Mouse (Mus musculus) heart, embryonic 15.5 days (tissue): ENCODE results near the gene Fam166a. TPM values are rescaled to one million over a fixed set of nuclear protein-coding genes. Genes with fewer than 3 reads are reported as not detected.

Experiments
- ATAC-seq: fragments of 200-750 bp; cut with Nextera tagmentation; replicated peaks from 2 replicates; pipeline ENCODE4 v1.8.0; 2017; ENCODE audit warnings: low read depth, moderate TSS enrichment; ENCODE audit not compliant: insufficient number of reproducible peaks, insufficient read depth, low FRiP score
- H3K27ac ChIP-seq: fragments of 300-500 bp; sonication (generic); 2 replicates; pipeline ENCODE4 v1.5.1; 2015; ENCODE audit warnings: mild to moderate bottlenecking, inconsistent platforms
- H3K27me3 ChIP-seq: fragments of 300-500 bp; sonication (generic); 2 replicates; pipeline ENCODE4 v1.6.1; 2015; ENCODE audit warnings: inconsistent platforms
- H3K36me3 ChIP-seq: fragments of 300-500 bp; sonication (generic); 2 replicates; pipeline ENCODE4 v1.6.1; 2015; ENCODE audit warnings: mild to moderate bottlenecking, inconsistent platforms
- H3K4me1 ChIP-seq: fragments of 300-500 bp; sonication (generic); replicated peaks from 2 replicates; pipeline ENCODE4 v1.6.1; 2015; ENCODE audit warnings: inconsistent platforms
- H3K4me2 ChIP-seq: fragments of 300-500 bp; sonication (generic); 2 replicates; pipeline ENCODE4 v1.6.1; 2015; ENCODE audit warnings: inconsistent platforms, mild to moderate bottlenecking, moderate library complexity
- H3K4me3 ChIP-seq: fragments of 300-500 bp; sonication (generic); 2 replicates; pipeline ENCODE4 v1.5.1; 2015; ENCODE audit warnings: mild to moderate bottlenecking, inconsistent platforms
- H3K9ac ChIP-seq: fragments of 300-500 bp; sonication (generic); 2 replicates; pipeline ENCODE4 v1.6.1; 2015; ENCODE audit warnings: mild to moderate bottlenecking, inconsistent platforms
- H3K9me3 ChIP-seq: fragments of 300-500 bp; sonication (generic); replicated peaks from 2 replicates; pipeline ENCODE4 v1.6.1; 2016; ENCODE audit warnings: inconsistent platforms
- WGBS: fragments of 180-500 bp; shearing (Covaris S2); methylation state at CpG from one replicate; pipeline ENCODE4 v1.1.7; 2015; ENCODE audit warnings: mixed read lengths; 5-methylcytosine and 5-hydroxymethylcytosine counted together
- polyA plus RNA-seq: library from polyadenylated mRNA; unstranded; fragments of >200 nt; fragmentation: Nextera tagmentation; extraction: Ambion mirVana; gene quantifications from 2 replicates; pipeline ENCODE4 v1.2.1, GENCODE M21; 2015

Gene Fam166a
- polyA plus RNA-seq, 1 experiment from 2014 or later, result 0.57 TPM

GRCm38 (mm10) chr2:25203631-25204214 lies 14.8 kb upstream of the Fam166a start:
- Histone ChIP-seq H3K9ac (no peak overlapping the region), H3K4me1 (no peaks in the 10 kb centered on the region), H3K4me3 (no peak overlapping the region), H3K36me3 (peaks cover 87% of the 10 kb centered on the region), H3K4me2 (no peak overlapping the region), H3K9me3 (no peaks in the 10 kb centered on the region), H3K27ac (no peak overlapping the region), H3K27me3 (no peaks in the 10 kb centered on the region)
- no peak for ATAC-seq
- 62% methylated on average over 4 of the region's 4 CpGs for WGBS

GRCm38 (mm10) chr2:25207593-25207992 lies 11.0 kb upstream of the Fam166a start:
- 86% methylated on average over 1 of the region's 1 CpGs for WGBS
- no peaks in the 10 kb centered on the region for H3K27me3 ChIP-seq
- H3K27ac ChIP-seq, result no peak overlapping the region
- no peak overlapping the region for H3K9ac ChIP-seq
- peaks cover 58% of the 10 kb centered on the region for H3K36me3 ChIP-seq
- H3K9me3 ChIP-seq, result no peaks in the 10 kb centered on the region
- H3K4me2 ChIP-seq, result no peak overlapping the region
- H3K4me1 ChIP-seq, result peaks cover 20% of the 10 kb centered on the region
- no peak for ATAC-seq
- no peak overlapping the region for H3K4me3 ChIP-seq

- Histone ChIP-seq H3K4me1 (peaks cover 20% of the 10 kb centered on the region), H3K4me3 (peak overlapping the region; percentile 63), H3K27ac (peak overlapping the region; percentile 88), H3K36me3 (peaks cover 27% of the 10 kb centered on the region), H3K4me2 (peak overlapping the region; percentile 75), H3K9me3 (no peaks in the 10 kb centered on the region), H3K9ac (peak overlapping the region; percentile 80), H3K27me3 (0 out of 2 replicates have a peak, but pooled peaks cover 11% of the 10 kb centered on the region)
- 1% methylated on average over 24 of the region's 24 CpGs for WGBS
- 0 out of 2 replicates have a peak, but pooled peaks have one; percentile 5 for ATAC-seq
These were observed 7.9 kb upstream of the Fam166a start for GRCm38 (mm10) chr2:25210686-25211085.

GRCm38 (mm10) chr2:25211121-25211670 lies 7.3 kb upstream of the Fam166a start, which contains the start of gene Nelfb:
Gene Nelfb, minus strand, starts transcription at chr2:25211489.
- Histone ChIP-seq H3K27ac (peak within 1 kb of the TSS; percentile 88), H3K4me1 (peaks cover 20% of the 10 kb centered on the region), H3K4me2 (peak within 1 kb of the TSS; percentile 75), H3K36me3 (peaks cover 22% of the 10 kb centered on the region), H3K9me3 (no peaks in the 10 kb centered on the region), H3K27me3 (0 out of 2 replicates have a peak, but pooled peaks cover 11% of the 10 kb centered on the region), H3K4me3 (peak within 1 kb of the TSS; percentile 63), H3K9ac (peak within 1 kb of the TSS; percentile 80)
- ATAC-seq, result peak; percentile 92
- under 1% methylated on average over 44 of the region's 44 CpGs for WGBS

GRCm38 (mm10) chr2:25213266-25213865 lies 5.2 kb upstream of the Fam166a start:
- no peak for ATAC-seq
- Histone ChIP-seq H3K27ac (no peak overlapping the region), H3K36me3 (peaks cover 6% of the 10 kb centered on the region; the same call in 1 of the 2 replicates), H3K27me3 (0 out of 2 replicates have a peak, but pooled peaks cover 11% of the 10 kb centered on the region), H3K4me1 (peaks cover 20% of the 10 kb centered on the region), H3K4me2 (no peak overlapping the region), H3K4me3 (no peak overlapping the region), H3K9ac (no peak overlapping the region), H3K9me3 (no peaks in the 10 kb centered on the region)
- 55% methylated on average over 23 of the region's 23 CpGs for whole genome bisulfite sequencing

- 63% methylated on average over 3 of the region's 3 CpGs for WGBS
- H3K36me3 ChIP-seq, result no peaks in the 10 kb centered on the region
- no peak for ATAC-seq
- no peaks in the 10 kb centered on the region for H3K9me3 ChIP-seq
- no peak within 1 kb of the TSS for H3K27ac ChIP-seq
- peaks cover 16% of the 10 kb centered on the region for H3K4me1 ChIP-seq
- 0 out of 2 replicates have a peak, but pooled peaks cover 11% of the 10 kb centered on the region for H3K27me3 ChIP-seq
- H3K9ac ChIP-seq, result no peak within 1 kb of the TSS
- H3K4me2 ChIP-seq, result no peak within 1 kb of the TSS
- no peak within 1 kb of the TSS for H3K4me3 ChIP-seq
These were observed 4.1 kb upstream of the Fam166a start, which contains the start of gene Stpg3 for GRCm38 (mm10) chr2:25214444-25214843. Gene Stpg3, minus strand, starts transcription at chr2:25214637.

GRCm38 (mm10) chr2:25217666-25218065 lies 879 bp upstream of the Fam166a start:
- no peak for ATAC-seq

GRCm38 (mm10) chr2:25221331-25221772 lies 2.8 kb downstream of the Fam166a start:
- peaks cover 11% of the 10 kb centered on the region; the same call in 1 of the 2 replicates for H3K36me3 ChIP-seq
- no peak overlapping the region for H3K4me3 ChIP-seq
- no peak for ATAC-seq
- H3K27ac ChIP-seq, result no peak overlapping the region
- no peak overlapping the region for H3K4me2 ChIP-seq
- no peaks in the 10 kb centered on the region for H3K27me3 ChIP-seq
- peaks cover 15% of the 10 kb centered on the region for H3K4me1 ChIP-seq
- H3K9me3 ChIP-seq, result no peaks in the 10 kb centered on the region
- H3K9ac ChIP-seq, result no peak overlapping the region
- 70% methylated on average over 5 of the region's 5 CpGs for WGBS

More at GRCm38 (mm10) chr2:25217666-25218065, 879 bp upstream of the Fam166a start:
- H3K4me3 ChIP-seq, result no peak overlapping the region
- no peak overlapping the region for H3K9ac ChIP-seq
- 51% methylated on average over 2 of the region's 2 CpGs for WGBS
- no peaks in the 10 kb centered on the region for H3K4me1 ChIP-seq
- H3K4me2 ChIP-seq, result no peak overlapping the region
- peaks cover 11% of the 10 kb centered on the region; the same call in 1 of the 2 replicates for H3K36me3 ChIP-seq
- H3K27me3 ChIP-seq, result 0 out of 2 replicates have a peak, but pooled peaks cover 11% of the 10 kb centered on the region
- no peak overlapping the region for H3K27ac ChIP-seq
- H3K9me3 ChIP-seq, result no peaks in the 10 kb centered on the region

GRCm38 (mm10) chr2:25223681-25224491 lies 5.3 kb downstream of the Fam166a start:
- Histone ChIP-seq H3K9me3 (no peaks in the 10 kb centered on the region), H3K9ac (peak overlapping the region; percentile 76), H3K27me3 (no peaks in the 10 kb centered on the region), H3K4me2 (peak overlapping the region; percentile 85), H3K4me1 (peaks cover 23% of the 10 kb centered on the region), H3K36me3 (peaks cover 11% of the 10 kb centered on the region; the same call in 1 of the 2 replicates), H3K4me3 (peak overlapping the region; percentile 73), H3K27ac (peak overlapping the region; percentile 92)
- peak; percentile 36 for ATAC-seq
- WGBS, result 2% methylated on average over 44 of the region's 53 CpGs

GRCm38 (mm10) chr2:25224492-25224765 lies 5.9 kb downstream of the Fam166a start, which contains the start of gene Tubb4b:
Gene Tubb4b, minus strand, starts transcription at chr2:25224702.
- WGBS, result 0% methylated on average over 17 of the region's 17 CpGs
- Histone ChIP-seq H3K9ac (peak within 1 kb of the TSS; percentile 76), H3K4me3 (peak within 1 kb of the TSS; percentile 73), H3K36me3 (peaks cover 11% of the 10 kb centered on the region; the same call in 1 of the 2 replicates), H3K4me2 (peak within 1 kb of the TSS; percentile 85), H3K27me3 (0 out of 2 replicates have a peak, but pooled peaks cover 2% of the 10 kb centered on the region), H3K27ac (peak within 1 kb of the TSS; percentile 98), H3K9me3 (no peaks in the 10 kb centered on the region), H3K4me1 (peaks cover 25% of the 10 kb centered on the region)
- no peak for ATAC-seq
